ENCODE assay signal across 15 mouse cellular contexts in genomic region chr2:59526893-59527292, GRCm38 (mm10). TPM values are rescaled to one million over a fixed set of nuclear protein-coding genes. Genes with fewer than 3 reads are reported as not detected.
DNase-seq lines count a peak whose midpoint lies in the region; ATAC-seq lines count a peak whose summit lies in the region.
"Had no signal": no experiment of that assay in that cellular context is flagged by ENCODE, and none has a peak within 500 bp of the region (broad histone marks: within the 10 kb centered on the region; RNA-seq: fewer than 3 reads in every experiment).

No protein-coding gene starts in this region.

- no peaks in the 10 kb centered on the region for H3K9me3 ChIP-seq in kidney, embryonic 16.5 days (ENCODE audit: low read length)
- no peaks in the 10 kb centered on the region for H3K9me3 ChIP-seq in embryonic facial prominence, embryonic 10.5 days
- no peaks in the 10 kb centered on the region for H3K9me3 ChIP-seq in limb, embryonic 12.5 days
- H3K9me3 ChIP-seq: embryonic facial prominence, embryonic 13.5 days; intestine, embryonic 15.5 days had no signal

- no peak overlapping the region for H3K4me3 ChIP-seq in kidney, embryonic 16.5 days (ENCODE audit: low read length)
- no peak overlapping the region for H3K4me3 ChIP-seq in embryonic facial prominence, embryonic 10.5 days
- no peak overlapping the region for H3K4me3 ChIP-seq in limb, embryonic 12.5 days (replicated peaks)
- H3K4me3 ChIP-seq: embryonic facial prominence, embryonic 13.5 days; intestine, embryonic 15.5 days had no signal

- 23% methylated on average over 9 of the region's 9 CpGs for WGBS in kidney, embryonic 16.5 days
- WGBS in embryonic facial prominence, embryonic 10.5 days = 77% methylated on average over 9 of the region's 9 CpGs
- 63% methylated on average over 9 of the region's 9 CpGs for WGBS in limb, embryonic 12.5 days

- H3K27ac ChIP-seq in kidney, embryonic 16.5 days (ENCODE audit: low read length) = peak overlapping the region; percentile 26; the same call in 1 of the 2 replicates
- H3K27ac ChIP-seq in embryonic facial prominence, embryonic 10.5 days (replicated peaks) = no peak overlapping the region
- H3K27ac ChIP-seq in limb, embryonic 12.5 days = peak overlapping the region; percentile 35; the same call in 1 of the 2 replicates
- H3K27ac ChIP-seq: embryonic facial prominence, embryonic 13.5 days; intestine, embryonic 15.5 days had no signal

- DNase-seq in kidney, adult 18-20 months = no peak
- DNase-seq in Muller cell, postnatal 12 days (ENCODE audit: inconsistent ontology term) = peak; percentile 88
- peak; percentile 22 for DNase-seq in embryonic facial prominence, embryonic 10.5 days (ENCODE audit: low spot score)
- DNase-seq in testis, postnatal 10 days (ENCODE audit: low spot score) = no peak
- DNase-seq in right cerebral cortex, postnatal 25 days = no peak
- DNase-seq: cerebellum, adult 11-12 months; right cerebral cortex, postnatal 14 days; thymus, postnatal 14 days had no signal

- H3K4me2 ChIP-seq in kidney, embryonic 16.5 days (replicated peaks; ENCODE audit: low read depth, low read length) = no peak overlapping the region
- H3K4me2 ChIP-seq in limb, embryonic 12.5 days = no peak overlapping the region
- H3K4me2 ChIP-seq: embryonic facial prominence, embryonic 13.5 days; intestine, embryonic 15.5 days had no signal

- ATAC-seq in kidney, embryonic 16.5 days (ENCODE audit: low FRiP score, low TSS enrichment) = peak; percentile 29
- ATAC-seq in limb, embryonic 12.5 days (ENCODE audit: insufficient number of reproducible peaks, insufficient read depth, low FRiP score, low TSS enrichment, low read depth) = no peak
- ATAC-seq: intestine, embryonic 15.5 days; Patski had no signal

- H3K36me3 ChIP-seq in kidney, embryonic 16.5 days (ENCODE audit: insufficient read depth, low read length) = no peaks in the 10 kb centered on the region
- no peaks in the 10 kb centered on the region for H3K36me3 ChIP-seq in embryonic facial prominence, embryonic 10.5 days (replicated peaks)
- no peaks in the 10 kb centered on the region for H3K36me3 ChIP-seq in limb, embryonic 12.5 days
- H3K36me3 ChIP-seq: embryonic facial prominence, embryonic 13.5 days; intestine, embryonic 15.5 days had no signal

- H3K27me3 ChIP-seq in kidney, embryonic 16.5 days (ENCODE audit: insufficient read depth, low read length) = no peaks in the 10 kb centered on the region
- no peaks in the 10 kb centered on the region for H3K27me3 ChIP-seq in embryonic facial prominence, embryonic 10.5 days (replicated peaks; ENCODE audit: low read depth, poor library complexity, severe bottlenecking)
- no peaks in the 10 kb centered on the region for H3K27me3 ChIP-seq in limb, embryonic 12.5 days
- H3K27me3 ChIP-seq: embryonic facial prominence, embryonic 13.5 days; intestine, embryonic 15.5 days; Patski had no signal

- H3K9ac ChIP-seq in kidney, embryonic 16.5 days (replicated peaks; ENCODE audit: low read length) = 0 out of 2 replicates have a peak overlapping the region, but pooled peaks have one; percentile 7
- H3K9ac ChIP-seq in limb, embryonic 12.5 days (replicated peaks) = no peak overlapping the region
- H3K9ac ChIP-seq: embryonic facial prominence, embryonic 13.5 days; intestine, embryonic 15.5 days had no signal

- peaks cover 33% of the 10 kb centered on the region for H3K4me1 ChIP-seq in kidney, embryonic 16.5 days (ENCODE audit: insufficient read depth, low read length)
- H3K4me1 ChIP-seq in embryonic facial prominence, embryonic 10.5 days = peaks cover 57% of the 10 kb centered on the region
- H3K4me1 ChIP-seq in limb, embryonic 12.5 days (replicated peaks) = peaks cover 58% of the 10 kb centered on the region

RNA-seq across cellular contexts. Expression of gene Dapl1, which starts 42.4 kb away (rescaled TPM):
- polyA plus RNA-seq in kidney, embryonic 16.5 days (2015; fragmentation: Nextera tagmentation; extraction: Ambion mirVana) = 4.6 and 5.6 TPM in 2 replicates
- polyA plus RNA-seq in embryonic facial prominence, embryonic 10.5 days (2016; fragmentation: Nextera tagmentation; extraction: Ambion mirVana) = 8.5 and 11.3 TPM in 2 replicates
- 2.1 and 2.2 TPM in 2 replicates for polyA plus RNA-seq in limb, embryonic 12.5 days (2016; fragmentation: Nextera tagmentation; extraction: Ambion mirVana)
- polyA plus RNA-seq: liver, adult 2 months; neural tube, embryonic 14.5 days; Patski had no signal

Comparison
In these comparisons a context has a peak if more than half of its experiments do, and no peak if none do; other contexts are left out.
1. DNase-seq: peak in Muller cell, postnatal 12 days (single experiment) and embryonic facial prominence, embryonic 10.5 days (single experiment); none in kidney, adult 18-20 months (single experiment), testis, postnatal 10 days (single experiment) and right cerebral cortex, postnatal 25 days (single experiment).